Mouse (Mus musculus): ENCODE measurements around the gene Prpf6. TPM values are rescaled to one million over a fixed set of nuclear protein-coding genes. Genes with fewer than 3 reads are reported as not detected.

Gene Prpf6
- polyA plus RNA-seq, 1 experiment from 2014 or later: 48.8 TPM

- WGBS: 80% methylated on average over 3 of the region's 3 CpGs
- H3K27ac ChIP-seq (ENCODE audit: poor library complexity, severe bottlenecking): peak overlapping the region; percentile 67
- peak; percentile 46 for ATAC-seq (ENCODE audit: insufficient number of reproducible peaks, low FRiP score)
- H3K4me1 ChIP-seq (replicated peaks): peaks cover 32% of the 10 kb centered on the region
- 0 out of 2 replicates have a peak, but pooled peaks cover 2% of the 10 kb centered on the region for H3K36me3 ChIP-seq
- peaks cover 2% of the 10 kb centered on the region for H3K27me3 ChIP-seq (replicated peaks)
- H3K9me3 ChIP-seq (replicated peaks): no peaks in the 10 kb centered on the region; the same call in 1 of the 2 replicates
- no peak overlapping the region for H3K4me3 ChIP-seq
- no peak overlapping the region for H3K4me2 ChIP-seq
- no peak overlapping the region; the same call in 1 of the 2 replicates for H3K9ac ChIP-seq
Measured at GRCm38 (mm10) chr2:181662620-181663297, 71.1 kb downstream of the Prpf6 start.

GRCm38 (mm10) chr2:181663298-181663630 lies 71.6 kb downstream of the Prpf6 start:
- peak overlapping the region; percentile 67 for H3K27ac ChIP-seq (ENCODE audit: poor library complexity, severe bottlenecking)
- no peak overlapping the region for H3K4me2 ChIP-seq
- H3K27me3 ChIP-seq (replicated peaks): peaks cover 7% of the 10 kb centered on the region
- 2% methylated on average over 4 of the region's 4 CpGs for WGBS
- no peak overlapping the region; the same call in 1 of the 2 replicates for H3K9ac ChIP-seq
- peak; percentile 75 for ATAC-seq (ENCODE audit: insufficient number of reproducible peaks, low FRiP score)
- H3K4me1 ChIP-seq (replicated peaks): peaks cover 32% of the 10 kb centered on the region
- 0 out of 2 replicates have a peak, but pooled peaks cover 2% of the 10 kb centered on the region for H3K36me3 ChIP-seq
- no peak overlapping the region for H3K4me3 ChIP-seq
- H3K9me3 ChIP-seq (replicated peaks): no peaks in the 10 kb centered on the region; the same call in 1 of the 2 replicates

- Histone ChIP-seq H3K36me3 (no peaks in the 10 kb centered on the region), H3K4me2 (peak overlapping the region; percentile 85), H3K4me1 (replicated peaks) (peaks cover 27% of the 10 kb centered on the region), H3K27me3 (replicated peaks) (peaks cover 77% of the 10 kb centered on the region), H3K9ac (peak overlapping the region; percentile 70), H3K4me3 (peak overlapping the region; percentile 59), H3K9me3 (replicated peaks) (no peaks in the 10 kb centered on the region; the same call in 1 of the 2 replicates), H3K27ac (ENCODE audit: poor library complexity, severe bottlenecking) (peak overlapping the region; percentile 62)
- ATAC-seq (ENCODE audit: insufficient number of reproducible peaks, low FRiP score): peak; percentile 16; the same call in 1 of the 2 replicates
- WGBS: 4% methylated on average over 56 of the region's 56 CpGs
Measured at GRCm38 (mm10) chr2:181670285-181670912, 78.7 kb downstream of the Prpf6 start.

GRCm38 (mm10) chr2:181670913-181671311 lies 79.2 kb downstream of the Prpf6 start:
- ATAC-seq (ENCODE audit: insufficient number of reproducible peaks, low FRiP score): no peak
- no peaks in the 10 kb centered on the region for H3K36me3 ChIP-seq
- peak overlapping the region; percentile 70 for H3K9ac ChIP-seq
- under 1% methylated on average over 41 of the region's 41 CpGs for WGBS
- peaks cover 32% of the 10 kb centered on the region for H3K4me1 ChIP-seq (replicated peaks)
- H3K4me2 ChIP-seq: peak overlapping the region; percentile 85
- H3K27ac ChIP-seq (ENCODE audit: poor library complexity, severe bottlenecking): peak overlapping the region; percentile 62
- no peaks in the 10 kb centered on the region; the same call in 1 of the 2 replicates for H3K9me3 ChIP-seq (replicated peaks)
- peak overlapping the region; percentile 59 for H3K4me3 ChIP-seq
- peaks cover 78% of the 10 kb centered on the region for H3K27me3 ChIP-seq (replicated peaks)

- peak within 1 kb of the TSS; percentile 85 for H3K4me2 ChIP-seq
- peaks cover 78% of the 10 kb centered on the region for H3K27me3 ChIP-seq (replicated peaks)
- peak within 1 kb of the TSS; percentile 59 for H3K4me3 ChIP-seq
- H3K27ac ChIP-seq (ENCODE audit: poor library complexity, severe bottlenecking): peak within 1 kb of the TSS; percentile 62
- H3K9ac ChIP-seq: peak within 1 kb of the TSS; percentile 70
- H3K9me3 ChIP-seq (replicated peaks): no peaks in the 10 kb centered on the region; the same call in 1 of the 2 replicates
- peak; percentile 51 for ATAC-seq (ENCODE audit: insufficient number of reproducible peaks, low FRiP score)
- peaks cover 34% of the 10 kb centered on the region for H3K4me1 ChIP-seq (replicated peaks)
- no peaks in the 10 kb centered on the region for H3K36me3 ChIP-seq
- under 1% methylated on average over 41 of the region's 43 CpGs for WGBS
Measured at GRCm38 (mm10) chr2:181671326-181671725, 79.7 kb downstream of the Prpf6 start, which contains the start of gene Sox18. Sox18 (minus strand) TSS chr2:181671640.

GRCm38 (mm10) chr2:181671984-181672383 lies 80.3 kb downstream of the Prpf6 start:
- Histone ChIP-seq H3K4me3 (no peak overlapping the region), H3K9ac (no peak overlapping the region), H3K27me3 (replicated peaks) (peaks cover 78% of the 10 kb centered on the region), H3K4me2 (peak overlapping the region; percentile 85), H3K36me3 (no peaks in the 10 kb centered on the region), H3K9me3 (replicated peaks) (no peaks in the 10 kb centered on the region; the same call in 1 of the 2 replicates), H3K4me1 (replicated peaks) (peaks cover 35% of the 10 kb centered on the region), H3K27ac (ENCODE audit: poor library complexity, severe bottlenecking) (no peak overlapping the region)
- no peak for ATAC-seq (ENCODE audit: insufficient number of reproducible peaks, low FRiP score)
- WGBS: 24% methylated on average over 7 of the region's 7 CpGs

GRCm38 (mm10) chr2:181673501-181673900 lies 81.8 kb downstream of the Prpf6 start:
- no peaks in the 10 kb centered on the region for H3K9me3 ChIP-seq (replicated peaks)
- 56% methylated on average over 1 of the region's 1 CpGs for WGBS
- no peak overlapping the region for H3K4me3 ChIP-seq
- peaks cover 68% of the 10 kb centered on the region for H3K27me3 ChIP-seq (replicated peaks)
- peaks cover 43% of the 10 kb centered on the region for H3K4me1 ChIP-seq (replicated peaks)
- H3K4me2 ChIP-seq: no peak overlapping the region
- ATAC-seq (ENCODE audit: insufficient number of reproducible peaks, low FRiP score): no peak
- H3K9ac ChIP-seq: no peak overlapping the region
- no peaks in the 10 kb centered on the region for H3K36me3 ChIP-seq
- no peak overlapping the region for H3K27ac ChIP-seq (ENCODE audit: poor library complexity, severe bottlenecking)

GRCm38 (mm10) chr2:181674934-181675333 lies 83.3 kb downstream of the Prpf6 start:
- 78% methylated on average over 4 of the region's 4 CpGs for WGBS
- H3K36me3 ChIP-seq: no peaks in the 10 kb centered on the region
- H3K9ac ChIP-seq: no peak overlapping the region
- H3K27me3 ChIP-seq (replicated peaks): peaks cover 55% of the 10 kb centered on the region
- no peak for ATAC-seq (ENCODE audit: insufficient number of reproducible peaks, low FRiP score)
- H3K27ac ChIP-seq (ENCODE audit: poor library complexity, severe bottlenecking): no peak overlapping the region
- peak overlapping the region; percentile 65 for H3K4me2 ChIP-seq
- no peak overlapping the region for H3K4me3 ChIP-seq
- peaks cover 42% of the 10 kb centered on the region for H3K4me1 ChIP-seq (replicated peaks)
- H3K9me3 ChIP-seq (replicated peaks): no peaks in the 10 kb centered on the region

GRCm38 (mm10) chr2:181675454-181675853 lies 83.8 kb downstream of the Prpf6 start:
- Histone ChIP-seq H3K4me2 (peak overlapping the region; percentile 65), H3K4me3 (peak overlapping the region; percentile 25), H3K27ac (ENCODE audit: poor library complexity, severe bottlenecking) (peak overlapping the region; percentile 48; the same call in 1 of the 2 replicates), H3K36me3 (no peaks in the 10 kb centered on the region), H3K27me3 (replicated peaks) (peaks cover 49% of the 10 kb centered on the region), H3K4me1 (replicated peaks) (peaks cover 37% of the 10 kb centered on the region), H3K9me3 (replicated peaks) (no peaks in the 10 kb centered on the region), H3K9ac (peak overlapping the region; percentile 53)
- WGBS: 2% methylated on average over 14 of the region's 14 CpGs
- peak; percentile 33 for ATAC-seq (ENCODE audit: insufficient number of reproducible peaks, low FRiP score)

- WGBS: 30% methylated on average over 2 of the region's 2 CpGs
- H3K36me3 ChIP-seq: no peaks in the 10 kb centered on the region
- H3K4me1 ChIP-seq (replicated peaks): peaks cover 35% of the 10 kb centered on the region
- peaks cover 40% of the 10 kb centered on the region for H3K27me3 ChIP-seq (replicated peaks)
- H3K27ac ChIP-seq (ENCODE audit: poor library complexity, severe bottlenecking): peak overlapping the region; percentile 48; the same call in 1 of the 2 replicates
- no peaks in the 10 kb centered on the region for H3K9me3 ChIP-seq (replicated peaks)
- no peak overlapping the region for H3K9ac ChIP-seq
- H3K4me3 ChIP-seq: no peak overlapping the region
- no peak overlapping the region for H3K4me2 ChIP-seq
- no peak for ATAC-seq (ENCODE audit: insufficient number of reproducible peaks, low FRiP score)
Measured at GRCm38 (mm10) chr2:181676424-181676823, 84.8 kb downstream of the Prpf6 start.

- Histone ChIP-seq H3K36me3 (no peaks in the 10 kb centered on the region), H3K4me3 (no peak overlapping the region), H3K4me1 (replicated peaks) (peaks cover 32% of the 10 kb centered on the region), H3K27ac (ENCODE audit: poor library complexity, severe bottlenecking) (peak overlapping the region; percentile 24; the same call in 1 of the 2 replicates), H3K27me3 (replicated peaks) (peaks cover 32% of the 10 kb centered on the region), H3K9me3 (replicated peaks) (no peaks in the 10 kb centered on the region), H3K4me2 (no peak overlapping the region), H3K9ac (0 out of 2 replicates have a peak overlapping the region, but pooled peaks have one; percentile 12)
- ATAC-seq (ENCODE audit: insufficient number of reproducible peaks, low FRiP score): no peak
- WGBS: 66% methylated on average over 5 of the region's 5 CpGs
Measured at GRCm38 (mm10) chr2:181677096-181677754, 85.6 kb downstream of the Prpf6 start.

Measured in heart, embryonic 12.5 days (tissue).